Mouse (Mus musculus): ENCODE measurements around the gene Sirt2. TPM values are rescaled to one million over a fixed set of nuclear protein-coding genes. Genes with fewer than 3 reads are reported as not detected.
A peak's percentile ranks its signal among the peaks of the same experiment; 100 is the strongest.

Gene Sirt2
- polyA plus RNA-seq, 1 experiment from 2014 or later = 90.4 TPM

- Histone ChIP-seq H3K27ac (peak overlapping the region; percentile 80), H3K9me3 (replicated peaks) (no peaks in the 10 kb centered on the region), H3K36me3 (peaks cover 72% of the 10 kb centered on the region), H3K4me2 (replicated peaks) (peak overlapping the region; percentile 11; the same call in 1 of the 2 replicates), H3K27me3 (no peaks in the 10 kb centered on the region), H3K9ac (no peak overlapping the region; the same call in 1 of the 2 replicates), H3K4me3 (no peak overlapping the region), H3K4me1 (peaks cover 55% of the 10 kb centered on the region)
- ATAC-seq (ENCODE audit: low FRiP score) = peak; percentile 61
- 35% methylated on average over 12 of the region's 12 CpGs for WGBS
Observed at GRCm38 (mm10) chr7:28820358-28821260, 54.1 kb downstream of the Sirt2 start.

- H3K4me3 ChIP-seq = no peak overlapping the region
- H3K36me3 ChIP-seq = peaks cover 64% of the 10 kb centered on the region
- H3K27ac ChIP-seq = peak overlapping the region; percentile 80
- H3K9me3 ChIP-seq (replicated peaks) = no peaks in the 10 kb centered on the region
- peaks cover 52% of the 10 kb centered on the region for H3K4me1 ChIP-seq
- WGBS = 58% methylated on average over 10 of the region's 10 CpGs
- no peak overlapping the region for H3K4me2 ChIP-seq (replicated peaks)
- no peak for ATAC-seq (ENCODE audit: low FRiP score)
- no peaks in the 10 kb centered on the region for H3K27me3 ChIP-seq
- no peak overlapping the region for H3K9ac ChIP-seq
Observed at GRCm38 (mm10) chr7:28821261-28821831, 54.8 kb downstream of the Sirt2 start.

- Histone ChIP-seq H3K36me3 (peaks cover 52% of the 10 kb centered on the region), H3K4me3 (no peak overlapping the region), H3K9me3 (replicated peaks) (no peaks in the 10 kb centered on the region), H3K27ac (peak overlapping the region; percentile 58; the same call in 1 of the 2 replicates), H3K9ac (no peak overlapping the region), H3K4me2 (replicated peaks) (no peak overlapping the region), H3K27me3 (no peaks in the 10 kb centered on the region), H3K4me1 (peaks cover 42% of the 10 kb centered on the region)
- WGBS = 73% methylated on average over 1 of the region's 1 CpGs
- ATAC-seq (ENCODE audit: low FRiP score) = no peak
Observed at GRCm38 (mm10) chr7:28822556-28822955, 56.0 kb downstream of the Sirt2 start.

- no peak overlapping the region for H3K4me3 ChIP-seq
- H3K9ac ChIP-seq = no peak overlapping the region
- H3K27ac ChIP-seq = peak overlapping the region; percentile 58
- peaks cover 36% of the 10 kb centered on the region for H3K4me1 ChIP-seq
- peaks cover 45% of the 10 kb centered on the region for H3K36me3 ChIP-seq
- H3K27me3 ChIP-seq = no peaks in the 10 kb centered on the region
- ATAC-seq (ENCODE audit: low FRiP score) = no peak
- H3K9me3 ChIP-seq (replicated peaks) = no peaks in the 10 kb centered on the region
- 67% methylated on average over 10 of the region's 10 CpGs for WGBS
- H3K4me2 ChIP-seq (replicated peaks) = no peak overlapping the region
Observed at GRCm38 (mm10) chr7:28822993-28823903, 56.7 kb downstream of the Sirt2 start.

GRCm38 (mm10) chr7:28823932-28824331, 57.4 kb downstream of the Sirt2 start:
- Histone ChIP-seq H3K9ac (no peak overlapping the region), H3K36me3 (peaks cover 39% of the 10 kb centered on the region), H3K27me3 (no peaks in the 10 kb centered on the region), H3K4me3 (no peak overlapping the region), H3K27ac (peak overlapping the region; percentile 78; the same call in 1 of the 2 replicates), H3K4me1 (peaks cover 30% of the 10 kb centered on the region), H3K9me3 (replicated peaks) (no peaks in the 10 kb centered on the region), H3K4me2 (replicated peaks) (no peak overlapping the region)
- ATAC-seq (ENCODE audit: low FRiP score) = no peak
- WGBS = 66% methylated on average over 2 of the region's 2 CpGs

- H3K4me3 ChIP-seq = peak within 1 kb of the TSS; percentile 46
- peaks cover 20% of the 10 kb centered on the region for H3K4me1 ChIP-seq
- peak within 1 kb of the TSS; percentile 78 for H3K27ac ChIP-seq
- H3K36me3 ChIP-seq = peaks cover 37% of the 10 kb centered on the region
- no peaks in the 10 kb centered on the region for H3K27me3 ChIP-seq
- peak within 1 kb of the TSS; percentile 61 for H3K9ac ChIP-seq
- H3K4me2 ChIP-seq (replicated peaks) = peak within 1 kb of the TSS; percentile 52
- H3K9me3 ChIP-seq (replicated peaks) = no peaks in the 10 kb centered on the region
- 3% methylated on average over 33 of the region's 33 CpGs for WGBS
- peak; percentile 66 for ATAC-seq (ENCODE audit: low FRiP score)
Observed at GRCm38 (mm10) chr7:28824941-28825685, 58.6 kb downstream of the Sirt2 start, which contains the start of gene Ech1. Gene Ech1 (plus strand): TSS chr7:28825217.

- no peaks in the 10 kb centered on the region for H3K27me3 ChIP-seq
- peak overlapping the region; percentile 61 for H3K9ac ChIP-seq
- ATAC-seq (ENCODE audit: low FRiP score) = no peak
- H3K4me1 ChIP-seq = peaks cover 13% of the 10 kb centered on the region
- peak overlapping the region; percentile 52 for H3K4me2 ChIP-seq (replicated peaks)
- H3K36me3 ChIP-seq = peaks cover 36% of the 10 kb centered on the region
- H3K27ac ChIP-seq = peak overlapping the region; percentile 78; the same call in 1 of the 2 replicates
- peak overlapping the region; percentile 46 for H3K4me3 ChIP-seq
- no peaks in the 10 kb centered on the region for H3K9me3 ChIP-seq (replicated peaks)
- WGBS = 62% methylated on average over 11 of the region's 11 CpGs
Observed at GRCm38 (mm10) chr7:28825686-28826401, 59.3 kb downstream of the Sirt2 start.

- ATAC-seq (ENCODE audit: low FRiP score) = no peak
- H3K27ac ChIP-seq = no peak overlapping the region
- WGBS = 89% methylated on average over 7 of the region's 7 CpGs
Observed at GRCm38 (mm10) chr7:28826402-28826772, 59.9 kb downstream of the Sirt2 start.

GRCm38 (mm10) chr7:28827338-28827737, 60.8 kb downstream of the Sirt2 start:
- Histone ChIP-seq H3K27ac (no peak overlapping the region), H3K36me3 (peaks cover 33% of the 10 kb centered on the region), H3K9ac (no peak overlapping the region), H3K4me2 (replicated peaks) (no peak overlapping the region), H3K9me3 (replicated peaks) (no peaks in the 10 kb centered on the region), H3K27me3 (no peaks in the 10 kb centered on the region), H3K4me1 (peaks cover 12% of the 10 kb centered on the region), H3K4me3 (no peak overlapping the region)
- WGBS = 75% methylated on average over 3 of the region's 3 CpGs
- ATAC-seq (ENCODE audit: low FRiP score) = no peak

More at GRCm38 (mm10) chr7:28826402-28826772, 59.9 kb downstream of the Sirt2 start:
- no peaks in the 10 kb centered on the region for H3K27me3 ChIP-seq
- H3K9ac ChIP-seq = no peak overlapping the region
- peaks cover 12% of the 10 kb centered on the region for H3K4me1 ChIP-seq
- H3K4me3 ChIP-seq = no peak overlapping the region
- no peak overlapping the region for H3K4me2 ChIP-seq (replicated peaks)
- H3K9me3 ChIP-seq (replicated peaks) = no peaks in the 10 kb centered on the region
- H3K36me3 ChIP-seq = peaks cover 34% of the 10 kb centered on the region

- no peak overlapping the region for H3K4me2 ChIP-seq (replicated peaks)
- 92% methylated on average over 8 of the region's 8 CpGs for whole genome bisulfite sequencing
- ATAC-seq (ENCODE audit: low FRiP score) = no peak
Observed at GRCm38 (mm10) chr7:28829821-28830220, 63.3 kb downstream of the Sirt2 start.

GRCm38 (mm10) chr7:28830981-28831380, 64.4 kb downstream of the Sirt2 start:
- WGBS = 88% methylated on average over 5 of the region's 5 CpGs
- H3K9me3 ChIP-seq (replicated peaks) = no peaks in the 10 kb centered on the region
- H3K4me3 ChIP-seq = no peak overlapping the region
- no peak overlapping the region for H3K27ac ChIP-seq
- H3K4me1 ChIP-seq = peaks cover under 1% of the 10 kb centered on the region
- no peak overlapping the region for H3K9ac ChIP-seq
- ATAC-seq (ENCODE audit: low FRiP score) = no peak
- peaks cover 25% of the 10 kb centered on the region for H3K36me3 ChIP-seq
- H3K27me3 ChIP-seq = no peaks in the 10 kb centered on the region
- H3K4me2 ChIP-seq (replicated peaks) = no peak overlapping the region

More at GRCm38 (mm10) chr7:28829821-28830220, 63.3 kb downstream of the Sirt2 start:
- H3K9ac ChIP-seq = no peak overlapping the region
- peaks cover 25% of the 10 kb centered on the region for H3K36me3 ChIP-seq
- no peak overlapping the region for H3K27ac ChIP-seq
- H3K27me3 ChIP-seq = no peaks in the 10 kb centered on the region
- peaks cover 6% of the 10 kb centered on the region for H3K4me1 ChIP-seq
- H3K4me3 ChIP-seq = no peak overlapping the region
- no peaks in the 10 kb centered on the region for H3K9me3 ChIP-seq (replicated peaks)

Measured in hindbrain, embryonic 12.5 days (tissue).